Mouse (Mus musculus) frontal cortex, adult 2 months (tissue): ENCODE measurements around the gene Lama5. TPM values are rescaled to one million over a fixed set of nuclear protein-coding genes. Genes with fewer than 3 reads are reported as not detected.
A peak's percentile ranks its signal among the peaks of the same experiment; 100 is the strongest.

Source experiments
- DNase-seq, 2 experiments: peaks; one replicate each; pipeline ENCODE4 v3.0.0; 2022; ENCODE audit warnings: low spot score in 1 of 2; ENCODE audit errors: extremely low spot score in 1 of 2
- polyA plus RNA-seq: library from polyadenylated mRNA; depleted of rRNA; stranded (reverse); fragments of >200 nt; gene quantifications from 2 replicates; pipeline ENCODE4 v1.2.3, GENCODE M21; 2012

Gene Lama5
- polyA plus RNA-seq, 1 experiment = 15.9 TPM

GRCm38 (mm10) chr2:180225044-180225761 is 456 bp downstream of the Lama5 start:
- no peak for DNase-seq

- DNase-seq = no peak
Observed at GRCm38 (mm10) chr2:180224647-180225043, 1.0 kb downstream of the Lama5 start.

GRCm38 (mm10) chr2:180222250-180222649 is 3.4 kb downstream of the Lama5 start:
- no peak for DNase-seq

- no peak for DNase-seq
Observed at GRCm38 (mm10) chr2:180221051-180221450, 4.6 kb downstream of the Lama5 start.

- DNase-seq = no peak
Observed at GRCm38 (mm10) chr2:180220165-180220564, 5.5 kb downstream of the Lama5 start.

GRCm38 (mm10) chr2:180219145-180219943 is 6.3 kb downstream of the Lama5 start:
- DNase-seq = no peak

- no peak for DNase-seq
Observed at GRCm38 (mm10) chr2:180218677-180219076, 7.0 kb downstream of the Lama5 start.

- DNase-seq = no peak
Observed at GRCm38 (mm10) chr2:180218241-180218640, 7.4 kb downstream of the Lama5 start.

GRCm38 (mm10) chr2:180217587-180217986 is 8.1 kb downstream of the Lama5 start:
- peak in 1 of 2 experiments; percentile 47 for DNase-seq

GRCm38 (mm10) chr2:180216921-180217320 is 8.7 kb downstream of the Lama5 start:
- DNase-seq = no peak

- no peak for DNase-seq
Observed at GRCm38 (mm10) chr2:180215951-180216350, 9.7 kb downstream of the Lama5 start.

- DNase-seq = no peak
Observed at GRCm38 (mm10) chr2:180215011-180215461, 10.6 kb downstream of the Lama5 start.

- DNase-seq = no peak
Observed at GRCm38 (mm10) chr2:180214352-180214978, 11.2 kb downstream of the Lama5 start.

- DNase-seq = no peak
Observed at GRCm38 (mm10) chr2:180212255-180212654, 13.4 kb downstream of the Lama5 start.

GRCm38 (mm10) chr2:180208976-180209375 is 16.7 kb downstream of the Lama5 start:
- DNase-seq = no peak

- no peak for DNase-seq
Observed at GRCm38 (mm10) chr2:180207840-180208239, 17.8 kb downstream of the Lama5 start.

- DNase-seq = no peak
Observed at GRCm38 (mm10) chr2:180205956-180206280, 19.7 kb downstream of the Lama5 start.

GRCm38 (mm10) chr2:180205083-180205955 is 20.3 kb downstream of the Lama5 start:
- no peak for DNase-seq

- DNase-seq = no peak
Observed at GRCm38 (mm10) chr2:180204501-180204900, 21.2 kb downstream of the Lama5 start.

GRCm38 (mm10) chr2:180202805-180203204 is 22.9 kb downstream of the Lama5 start:
- peak in 1 of 2 experiments; percentile 25 for DNase-seq
